Comparison of ENCODE assay signal across 9 mouse cellular contexts in the genomic region with DNA sequence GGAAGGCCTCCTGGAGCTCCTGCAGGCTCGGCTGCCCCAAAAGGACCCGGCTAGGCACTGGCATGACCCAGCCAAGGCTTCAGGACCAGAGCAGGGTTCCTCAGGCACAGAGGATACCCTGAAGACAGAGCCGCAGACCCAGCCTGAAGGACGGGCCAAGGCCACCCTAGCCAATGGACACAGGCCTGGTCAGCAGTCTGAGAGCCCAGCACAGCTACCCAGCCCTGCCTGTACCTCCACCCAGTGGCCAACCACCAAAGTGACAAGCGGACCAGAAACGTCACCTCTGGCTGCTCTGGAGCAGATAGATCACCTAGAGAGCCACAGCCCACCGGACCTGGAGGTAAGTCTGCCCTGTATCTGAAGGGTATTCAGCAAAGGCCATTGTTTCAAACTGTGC. TPM values are rescaled to one million over a fixed set of nuclear protein-coding genes. Genes with fewer than 3 reads are reported as not detected.
DNase-seq lines count a peak whose midpoint lies in the region; ATAC-seq lines count a peak whose summit lies in the region.
"Had no signal": no experiment of that assay in that cellular context is flagged by ENCODE, and none has a peak within 500 bp of the region (broad histone marks: within the 10 kb centered on the region; RNA-seq: fewer than 3 reads in every experiment).

No protein-coding gene starts in this region.

- H3K4me3 ChIP-seq in kidney, embryonic 16.5 days (ENCODE audit: low read length): no peak overlapping the region
- H3K4me3 ChIP-seq: midbrain, embryonic 12.5 days had no signal

- H3K4me2 ChIP-seq in kidney, embryonic 16.5 days (replicated peaks; ENCODE audit: low read depth, low read length): no peak overlapping the region
- H3K4me2 ChIP-seq: midbrain, embryonic 12.5 days had no signal

- H3K27me3 ChIP-seq in kidney, embryonic 16.5 days (ENCODE audit: insufficient read depth, low read length): no peaks in the 10 kb centered on the region
- H3K27me3 ChIP-seq: midbrain, embryonic 12.5 days had no signal

- H3K9me3 ChIP-seq in kidney, embryonic 16.5 days (ENCODE audit: low read length): no peaks in the 10 kb centered on the region
- H3K9me3 ChIP-seq: midbrain, embryonic 12.5 days had no signal

- no peaks in the 10 kb centered on the region for H3K36me3 ChIP-seq in kidney, embryonic 16.5 days (ENCODE audit: insufficient read depth, low read length)

- no peak overlapping the region for H3K9ac ChIP-seq in kidney, embryonic 16.5 days (replicated peaks; ENCODE audit: low read length)
- H3K9ac ChIP-seq: midbrain, embryonic 12.5 days had no signal

- no peak overlapping the region for H3K27ac ChIP-seq in kidney, embryonic 16.5 days (ENCODE audit: low read length)
- H3K27ac ChIP-seq: midbrain, embryonic 12.5 days had no signal

- peak; percentile 19 for DNase-seq in embryo, embryonic 9.5 days (ENCODE audit: extremely low spot score)
- no peak for DNase-seq in embryo, embryonic 10.5 days (ENCODE audit: low spot score)
- DNase-seq in kidney, postnatal 14 days: no peak
- DNase-seq in retina, embryonic 14.5 days (ENCODE audit: low spot score): peak; percentile 30
- DNase-seq in retina, postnatal 1 day: no peak
- no peak for DNase-seq in c-Kit-positive CD71-positive TER-119-positive erythroid progenitor cells, embryonic 14.5 days (ENCODE audit: low spot score)

- 0 out of 2 replicates have a peak, but pooled peaks have one; percentile 43 for ATAC-seq in kidney, embryonic 16.5 days (ENCODE audit: low FRiP score, low TSS enrichment)
- 0 out of 2 replicates have a peak, but pooled peaks have one; percentile 25 for ATAC-seq in megakaryocyte, adult 5-6 weeks (ENCODE audit: poor library complexity, severe bottlenecking)

- peaks cover 6% of the 10 kb centered on the region for H3K4me1 ChIP-seq in kidney, embryonic 16.5 days (ENCODE audit: insufficient read depth, low read length)
- H3K4me1 ChIP-seq: midbrain, embryonic 12.5 days had no signal

- 68% methylated on average over 7 of the region's 7 CpGs for WGBS in kidney, embryonic 16.5 days

RNA-seq across cellular contexts. Expression of a gene that starts 26.4 kb away (rescaled TPM):
- polyA plus RNA-seq in kidney, embryonic 16.5 days (2015; fragmentation: Nextera tagmentation; extraction: Ambion mirVana): 67.3 and 78.4 TPM in 2 replicates
- 99.4 and 106 TPM in 2 replicates for total RNA-seq in megakaryocyte, adult 5-6 weeks (2015)
- total RNA-seq in megakaryocyte, adult 5-6 weeks (2017): 36.6 and 41.5 TPM in 2 replicates

RNA-seq across cellular contexts. Expression of a gene that starts 39.2 kb away (rescaled TPM):
- 55.0 and 59.9 TPM in 2 replicates for polyA plus RNA-seq in kidney, embryonic 16.5 days (2015; fragmentation: Nextera tagmentation; extraction: Ambion mirVana)
- 28.2 and 32.4 TPM in 2 replicates for total RNA-seq in megakaryocyte, adult 5-6 weeks (2015)
- 12.6 and 16.0 TPM in 2 replicates for total RNA-seq in megakaryocyte, adult 5-6 weeks (2017)

RNA-seq across cellular contexts. Expression of a gene that starts 47.4 kb away (rescaled TPM):
- 659 and 673 TPM in 2 replicates for polyA plus RNA-seq in kidney, embryonic 16.5 days (2015; fragmentation: Nextera tagmentation; extraction: Ambion mirVana)
- total RNA-seq in megakaryocyte, adult 5-6 weeks (2015): 851 and 870 TPM in 2 replicates
- 1,185 and 1,205 TPM in 2 replicates for total RNA-seq in megakaryocyte, adult 5-6 weeks (2017)

RNA-seq across cellular contexts. Expression of a gene that starts 54.3 kb away (rescaled TPM):
- 521 and 528 TPM in 2 replicates for polyA plus RNA-seq in kidney, embryonic 16.5 days (2015; fragmentation: Nextera tagmentation; extraction: Ambion mirVana)
- total RNA-seq in megakaryocyte, adult 5-6 weeks (2015): 47.9 and 51.3 TPM in 2 replicates
- 87.2 and 90.0 TPM in 2 replicates for total RNA-seq in megakaryocyte, adult 5-6 weeks (2017)

Comparison
In these comparisons a context has a peak if more than half of its experiments do, and no peak if none do; other contexts are left out.
1. DNase-seq: peak in embryo, embryonic 9.5 days (single experiment) and retina, embryonic 14.5 days (single experiment); none in embryo, embryonic 10.5 days (single experiment), kidney, postnatal 14 days (single experiment), retina, postnatal 1 day (single experiment) and c-Kit-positive CD71-positive TER-119-positive erythroid progenitor cells, embryonic 14.5 days (single experiment).